Mouse (Mus musculus) kidney, postnatal 10 days (tissue): ENCODE results near the gene Zzef1.

Experiments
- DNase-seq: peaks from one replicate; pipeline ENCODE4 v3.0.0; 2021; ENCODE audit warnings: mixed read lengths

Zzef1 gene

DNA sequence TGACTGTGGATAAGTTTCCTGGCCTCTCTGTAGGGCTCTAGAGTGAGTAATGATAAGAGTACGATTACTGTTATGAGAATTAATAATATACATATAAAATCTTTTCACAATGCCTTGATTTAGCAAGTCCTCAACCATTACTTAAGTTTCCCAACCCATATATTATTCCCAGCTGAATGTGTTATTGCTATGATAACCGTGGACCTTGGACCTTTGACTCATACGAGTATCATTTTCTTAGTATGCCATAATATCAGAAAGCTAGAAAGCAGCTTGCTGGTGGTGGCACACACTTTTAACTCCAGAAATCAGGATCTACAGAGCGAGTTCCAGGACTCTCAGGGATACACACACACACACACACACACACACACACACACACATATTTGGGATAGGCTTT is 12.0 kb downstream of the Zzef1 start:
- DNase-seq = peak; percentile 11

DNA sequence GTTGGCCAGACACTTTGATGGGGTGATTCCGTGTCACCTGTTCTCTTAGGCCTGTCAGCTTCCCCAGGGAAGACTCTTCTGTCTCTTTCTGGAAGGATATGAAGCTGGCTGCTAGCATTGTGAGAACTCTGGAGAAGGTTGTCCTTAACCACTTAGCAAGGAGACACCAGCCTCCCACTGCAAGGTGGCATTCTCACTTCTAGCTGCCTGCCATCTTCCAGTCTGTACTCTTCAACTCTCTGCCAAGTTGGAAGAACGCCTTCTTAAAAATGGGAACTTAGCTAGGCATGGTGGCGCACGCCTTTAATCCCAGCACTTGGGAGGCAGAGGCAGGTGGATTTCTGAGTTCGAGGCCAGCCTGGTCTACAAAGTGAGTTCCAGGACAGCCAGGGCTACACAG is 17.7 kb downstream of the Zzef1 start:
- no peak for DNase-seq

DNA sequence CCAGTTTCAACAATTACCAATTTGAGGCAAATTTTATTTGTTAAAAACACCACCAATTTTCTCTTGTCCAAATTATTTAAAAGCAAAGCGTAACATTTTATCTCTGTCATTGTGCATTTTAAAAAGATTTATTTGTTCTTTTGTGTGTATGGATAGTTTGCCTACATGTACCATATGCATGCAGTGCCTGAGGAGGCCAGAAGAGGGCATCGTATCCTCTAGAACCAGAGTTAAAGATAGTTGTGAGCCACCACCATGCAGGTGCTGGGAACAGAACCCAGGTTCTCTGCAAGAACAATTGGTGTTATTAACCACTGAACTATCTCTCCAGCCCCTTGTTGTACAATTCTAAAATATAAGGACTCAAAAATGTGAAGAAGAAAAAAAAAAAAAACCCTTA is 18.2 kb downstream of the Zzef1 start:
- no peak for DNase-seq

DNA sequence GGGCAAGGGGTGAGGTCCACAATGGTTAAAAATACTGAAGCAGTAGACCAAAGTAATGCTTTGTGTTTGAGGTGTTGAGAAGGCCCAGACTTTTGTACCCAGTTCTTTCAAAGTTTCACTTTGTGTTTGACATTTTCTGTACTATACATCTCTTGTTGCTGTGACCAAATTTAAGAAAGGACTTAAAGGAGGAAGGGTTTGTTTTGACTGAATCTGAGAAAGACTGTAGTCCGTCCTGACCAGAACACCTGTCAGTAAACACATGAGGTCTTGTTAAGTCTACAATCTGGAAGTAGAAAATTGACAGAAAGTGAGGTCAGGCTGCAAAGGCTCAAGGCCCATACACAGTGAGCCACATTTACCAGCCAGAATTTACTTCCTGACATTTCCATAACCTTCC is 20.8 kb downstream of the Zzef1 start:
- no peak for DNase-seq

DNA sequence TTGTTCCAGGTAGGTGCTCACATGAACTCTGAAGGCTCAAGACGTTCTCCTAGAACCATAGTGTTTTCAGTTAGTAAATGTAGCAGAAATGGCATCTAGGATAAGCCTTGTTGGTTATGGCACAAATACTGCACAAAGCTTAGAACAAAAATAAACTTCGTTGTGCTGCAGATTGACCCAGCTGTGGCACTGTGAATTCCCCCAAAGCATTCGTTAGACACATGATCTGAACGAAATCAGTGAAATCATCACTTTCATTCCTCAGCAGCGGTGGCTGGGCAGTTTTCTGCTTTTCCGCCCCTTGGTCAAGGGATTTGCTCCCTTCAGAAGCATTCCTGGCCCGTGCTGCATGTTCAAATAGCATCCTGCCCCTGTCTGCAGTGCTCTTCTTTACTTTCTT is 22.0 kb downstream of the Zzef1 start:
- DNase-seq = no peak

DNA sequence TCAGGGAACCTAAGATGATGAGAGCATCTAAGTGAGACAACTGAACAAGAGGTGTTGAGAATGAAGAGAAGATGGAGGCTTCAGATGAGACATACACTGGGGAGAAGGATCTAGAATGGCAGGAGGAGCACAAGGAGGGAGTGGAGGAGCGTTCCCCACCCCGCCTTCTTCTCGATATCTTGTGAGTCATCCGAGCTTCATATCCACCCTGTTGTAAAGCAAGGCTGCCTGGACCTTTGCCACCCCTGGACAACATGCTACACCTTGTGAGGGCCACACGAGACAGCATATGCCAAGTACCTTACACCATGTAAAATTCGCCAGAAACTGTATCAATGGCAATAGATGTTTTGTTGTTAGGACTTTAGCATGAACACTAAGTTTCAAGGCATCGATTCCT is 25.0 kb downstream of the Zzef1 start:
- DNase-seq = no peak

DNA sequence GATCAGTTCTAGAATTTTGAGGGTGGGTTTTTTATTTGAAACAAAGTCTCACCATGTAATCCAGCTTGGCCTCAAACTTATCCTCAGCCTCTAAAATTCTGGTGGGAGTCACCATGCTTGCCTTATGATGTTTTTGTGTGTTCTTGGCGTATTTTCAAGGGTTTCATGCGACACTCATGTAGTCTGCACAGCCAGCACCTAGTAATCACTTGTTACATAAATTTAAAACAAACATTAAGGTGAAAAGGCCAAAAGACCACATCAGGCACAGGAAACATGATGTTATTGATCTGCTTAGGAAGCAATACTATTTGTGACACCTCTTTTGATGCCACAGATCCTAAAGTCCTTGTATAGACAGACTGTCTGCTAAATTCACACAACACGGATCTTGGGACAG is 33.8 kb downstream of the Zzef1 start:
- no peak for DNase-seq

DNA sequence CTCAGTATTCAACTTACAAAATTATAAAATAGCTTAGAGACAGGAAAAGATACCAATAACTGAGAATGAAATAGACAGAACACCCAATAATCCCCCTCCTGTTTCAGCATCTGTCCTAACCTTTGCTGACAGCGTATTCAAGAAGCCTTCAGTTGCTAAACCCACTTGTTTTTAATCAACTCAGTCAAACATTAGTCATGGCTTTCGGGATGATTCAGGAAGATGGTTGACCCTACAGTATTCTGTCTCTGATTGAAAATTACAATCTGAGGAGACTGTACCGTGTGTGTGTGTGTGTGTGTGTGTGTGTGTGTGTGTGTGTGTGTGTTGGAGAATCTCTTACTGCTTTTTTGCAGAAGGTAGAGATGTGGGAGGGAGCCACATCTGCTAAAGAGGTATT is 46.7 kb downstream of the Zzef1 start:
- no peak for DNase-seq

DNA sequence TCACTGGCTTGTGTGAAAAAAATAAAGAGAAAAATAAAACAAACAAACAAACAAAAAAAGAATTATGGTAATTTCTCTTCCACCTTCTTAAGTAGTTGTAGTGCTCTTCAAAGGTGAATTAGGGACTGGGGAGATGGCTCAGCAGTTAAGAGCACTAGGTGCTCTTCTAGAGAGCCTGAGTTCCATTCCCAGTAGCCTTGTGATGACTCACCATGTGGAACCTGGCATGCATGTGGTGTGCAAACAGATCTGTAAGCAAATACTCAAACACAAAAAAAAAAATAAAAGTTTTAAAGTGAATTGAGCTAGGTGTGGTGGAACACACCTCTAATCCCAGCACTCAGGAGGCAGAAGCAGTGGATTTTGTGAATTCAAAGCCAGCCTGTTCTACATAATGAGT is 47.5 kb downstream of the Zzef1 start:
- no peak for DNase-seq

DNA sequence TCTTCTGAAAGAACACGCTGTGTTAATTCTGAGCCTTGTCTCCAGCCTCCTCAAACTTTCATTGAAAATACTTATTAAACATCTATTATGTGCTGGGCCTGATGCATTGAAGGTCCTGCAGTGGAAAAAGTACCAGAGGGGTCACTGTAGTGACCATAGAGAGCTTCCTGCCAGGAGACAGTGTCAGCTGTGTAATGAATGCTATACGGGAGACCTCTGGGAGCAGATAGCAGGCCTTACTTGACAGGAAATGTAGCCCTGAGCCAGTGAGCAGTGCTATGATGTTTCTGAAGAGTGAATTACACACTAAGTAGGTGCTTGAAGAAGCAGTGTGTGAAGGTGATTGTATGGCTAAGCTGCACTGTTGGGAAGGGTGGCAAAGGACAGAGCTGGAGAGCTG is 49.5 kb downstream of the Zzef1 start:
- DNase-seq = no peak

DNA sequence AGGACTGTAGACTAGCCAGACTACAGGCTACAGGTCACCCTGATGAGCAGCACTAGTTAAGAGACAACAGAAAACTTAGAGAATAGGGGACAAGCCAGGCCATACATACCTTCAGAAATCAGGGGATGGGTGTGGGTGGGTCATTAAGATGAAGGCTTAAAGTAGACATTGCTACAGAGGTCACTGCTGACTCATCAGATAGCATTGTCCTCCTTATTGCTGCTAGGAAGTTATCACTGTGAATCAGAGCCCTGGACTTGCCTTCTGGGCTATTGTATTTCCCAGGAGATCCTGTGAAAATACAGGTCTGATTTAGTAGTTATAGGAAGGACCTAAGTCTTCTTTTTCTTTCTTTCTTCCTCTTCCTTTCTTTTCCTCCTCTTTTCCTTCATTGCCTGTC is 50.7 kb downstream of the Zzef1 start:
- no peak for DNase-seq

DNA sequence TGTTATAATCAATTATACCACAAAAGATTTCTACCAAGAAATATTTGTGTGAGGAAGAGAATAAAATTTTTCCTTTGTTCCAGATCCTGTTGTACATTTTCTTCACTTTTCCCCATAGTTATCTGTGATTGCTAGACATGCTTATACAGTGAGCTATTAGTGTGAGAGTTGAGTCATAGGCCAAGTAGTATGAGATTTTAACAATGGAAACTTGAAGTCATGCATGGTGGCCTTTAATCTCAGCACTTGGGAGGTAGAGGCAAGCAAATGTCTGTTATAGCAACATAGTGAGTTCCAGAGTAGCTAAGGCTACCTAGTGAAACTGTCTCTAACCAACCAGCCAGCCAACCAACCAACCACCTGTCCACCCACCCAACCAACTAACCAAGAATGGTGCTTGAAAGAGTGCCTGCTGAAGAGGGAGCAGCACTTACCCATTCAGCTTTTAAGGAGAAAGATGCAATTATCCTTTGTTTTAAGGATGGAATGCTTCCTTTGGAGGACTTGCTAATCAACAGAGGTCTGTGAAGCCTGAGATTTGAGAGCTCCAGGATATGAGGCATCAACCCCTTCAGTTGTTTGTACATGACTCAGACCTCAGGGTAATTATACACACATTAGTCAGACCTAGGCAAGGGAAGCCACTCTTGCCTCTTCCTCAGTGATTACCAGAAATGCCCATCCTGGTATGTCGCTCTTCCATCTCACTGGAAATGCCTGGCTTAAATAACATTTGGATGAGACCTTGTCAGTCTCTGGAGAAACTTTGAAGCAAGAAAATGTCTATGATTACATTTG is 52.0 kb downstream of the Zzef1 start:
- no peak for DNase-seq

DNA sequence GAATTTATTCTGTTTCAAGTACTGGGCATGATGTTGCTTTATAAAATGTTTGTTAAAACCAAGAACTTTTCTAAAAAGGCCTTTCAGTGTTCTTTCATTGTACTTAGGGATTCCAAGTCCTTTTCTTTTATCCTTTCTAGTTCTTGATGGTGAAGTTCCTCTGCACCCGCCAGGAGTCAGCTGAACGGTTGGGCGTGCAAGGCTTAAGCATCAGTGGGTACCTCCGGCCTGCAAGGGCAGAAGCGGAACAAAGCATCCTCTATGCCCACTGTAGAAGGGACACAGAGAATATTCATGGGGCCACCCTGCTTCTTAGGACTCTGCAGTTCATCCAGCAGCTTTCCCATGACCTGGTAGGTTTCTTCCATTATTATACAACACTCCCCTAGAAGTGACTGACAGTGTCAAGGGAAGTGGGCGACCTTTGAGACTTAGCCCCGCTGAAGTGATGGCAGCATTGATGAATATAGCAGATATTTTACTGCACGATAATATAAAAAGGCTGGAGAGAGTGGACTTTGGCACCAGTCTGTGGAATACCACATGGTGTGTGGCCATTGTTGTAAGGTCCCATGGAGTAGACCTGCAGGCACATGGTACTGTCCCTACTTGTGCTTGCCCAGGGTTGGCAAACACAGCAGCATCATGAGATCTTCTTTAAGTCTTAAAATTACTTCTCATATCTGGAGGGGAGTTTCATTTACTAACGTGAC is 54.5 kb downstream of the Zzef1 start:
- DNase-seq = no peak

DNA sequence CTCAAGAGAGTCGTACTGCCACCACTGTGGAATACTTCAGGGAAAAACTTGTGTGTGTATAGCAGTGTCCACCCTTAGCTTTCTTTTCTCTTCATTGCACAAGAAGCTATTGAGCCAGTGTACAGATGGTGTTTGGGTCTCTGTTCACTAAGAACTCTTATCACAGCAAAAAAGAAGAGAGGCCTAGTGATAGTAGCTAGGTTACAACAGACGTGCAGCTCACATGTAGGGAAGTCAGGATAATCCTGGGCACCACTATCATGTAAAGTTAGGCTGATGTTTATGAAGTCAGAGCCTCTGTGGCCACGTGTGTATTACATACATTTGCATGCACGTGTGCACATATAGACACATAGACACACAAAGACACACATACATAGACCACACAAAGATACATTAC is 55.2 kb downstream of the Zzef1 start:
- no peak for DNase-seq

DNA sequence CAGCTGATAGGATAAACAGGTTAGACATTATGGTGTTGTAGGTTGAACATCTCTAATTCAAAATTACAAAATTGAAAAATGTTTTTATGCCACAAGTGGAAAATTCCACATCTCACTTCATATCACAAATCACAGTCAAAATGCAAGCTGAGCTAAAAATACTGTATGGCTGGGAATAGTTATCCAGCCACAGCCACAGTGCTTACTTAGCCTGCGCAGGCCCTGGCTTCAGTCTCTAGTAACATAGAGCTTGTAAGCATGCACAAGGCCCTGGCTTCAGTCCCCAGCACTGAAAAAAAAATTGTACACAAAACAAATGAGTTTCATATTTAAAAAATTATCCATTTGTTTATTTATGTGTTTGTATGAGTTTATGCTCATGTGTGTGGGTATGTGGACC is 56.1 kb downstream of the Zzef1 start:
- no peak for DNase-seq

DNA sequence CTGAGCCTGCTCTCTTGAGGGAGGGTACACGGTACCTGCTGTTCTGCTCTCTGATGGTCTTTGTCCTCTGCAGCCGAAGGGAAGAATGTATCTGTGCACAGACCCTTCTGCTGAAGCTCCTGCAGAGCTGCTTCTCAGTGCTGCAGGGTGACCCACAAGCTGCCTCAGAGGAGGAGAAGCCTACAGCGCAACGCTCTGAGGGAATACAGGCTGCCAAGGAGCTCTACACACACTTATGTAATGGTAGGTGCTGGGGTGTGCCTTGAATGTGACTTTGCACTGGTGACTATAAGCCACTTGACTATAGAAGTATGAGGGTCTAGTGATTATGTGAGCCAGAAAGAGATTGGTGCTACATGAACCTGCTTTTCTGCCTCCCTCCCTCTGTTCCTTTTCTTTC is 57.1 kb downstream of the Zzef1 start:
- DNase-seq = no peak

DNA sequence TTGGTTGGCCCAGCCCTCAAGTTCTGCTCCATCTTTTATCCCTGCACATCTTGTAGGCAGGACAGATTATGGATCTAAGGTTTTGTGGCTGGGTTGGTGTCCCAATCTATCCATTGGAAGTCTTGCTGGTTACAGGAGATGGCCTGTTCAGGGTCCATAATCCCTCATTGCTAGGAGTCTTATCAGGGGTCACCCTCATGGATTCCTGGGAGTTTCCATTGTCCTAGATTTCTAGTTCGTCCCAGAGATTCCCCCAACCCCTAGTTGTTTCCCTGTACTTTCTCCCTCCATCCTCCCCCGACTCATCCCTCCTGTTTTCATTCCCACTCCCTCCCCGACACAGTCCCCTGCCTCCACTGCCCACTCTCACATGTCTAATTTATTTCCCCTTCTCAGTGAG is 58.2 kb downstream of the Zzef1 start:
- no peak for DNase-seq

DNA sequence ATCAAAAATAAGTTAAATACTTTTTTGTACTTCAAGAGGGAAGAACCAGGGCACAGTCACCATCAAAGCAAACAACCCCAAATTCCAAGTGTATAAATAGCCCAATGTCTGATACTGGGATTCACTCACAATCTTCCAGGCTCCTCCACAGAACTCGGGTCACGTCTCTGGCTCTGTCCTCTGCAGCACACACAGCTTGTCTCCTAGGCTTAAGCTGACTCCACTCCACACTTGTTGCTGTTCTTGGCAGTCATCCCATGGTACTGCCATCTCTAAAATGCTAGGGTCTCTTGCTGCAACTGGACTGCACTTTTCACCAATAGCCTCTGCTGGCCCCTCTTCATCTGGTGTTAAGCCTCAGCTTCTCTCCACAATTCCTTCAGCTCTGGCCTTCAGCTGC is 60.7 kb downstream of the Zzef1 start:
- no peak for DNase-seq

DNA sequence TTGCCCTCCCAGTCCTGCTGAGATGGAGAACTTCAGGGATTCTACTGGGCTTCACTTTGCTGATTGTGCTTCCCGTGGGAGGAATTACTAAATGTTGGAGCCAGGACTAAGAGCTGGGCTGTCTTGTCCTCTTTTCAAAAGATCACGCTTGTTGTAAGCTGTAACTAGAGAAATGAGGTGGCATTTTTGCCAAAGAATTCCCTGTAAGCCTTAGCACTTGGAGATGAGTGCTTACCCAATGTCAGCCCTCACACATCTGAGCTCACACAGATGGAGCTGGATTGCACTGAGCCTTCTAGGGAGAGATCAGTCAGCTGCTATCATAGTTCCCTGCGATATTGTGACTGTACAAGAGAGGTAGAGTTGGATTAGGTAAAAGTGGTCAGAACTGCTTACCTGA is 65.2 kb downstream of the Zzef1 start:
- no peak for DNase-seq

DNA sequence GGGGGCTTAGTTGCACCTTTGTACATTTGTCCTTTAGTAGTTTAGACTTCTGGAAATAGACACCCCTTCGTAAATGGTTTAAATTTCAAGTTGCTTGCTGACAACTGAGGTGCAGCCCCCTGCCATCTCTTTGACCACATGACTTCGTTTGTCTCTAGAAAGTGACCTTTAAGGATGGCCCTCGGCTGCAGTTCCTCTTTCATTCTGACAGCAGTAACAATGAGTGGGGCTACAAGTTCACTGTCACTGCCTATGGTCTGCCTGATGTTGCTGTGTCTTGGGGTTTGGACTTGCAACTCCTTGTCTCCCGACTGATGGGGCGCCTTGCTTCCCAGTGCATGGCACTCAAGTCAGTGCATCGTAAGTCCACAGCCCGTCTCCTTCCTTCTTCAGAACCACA is 70.4 kb downstream of the Zzef1 start:
- no peak for DNase-seq

DNA sequence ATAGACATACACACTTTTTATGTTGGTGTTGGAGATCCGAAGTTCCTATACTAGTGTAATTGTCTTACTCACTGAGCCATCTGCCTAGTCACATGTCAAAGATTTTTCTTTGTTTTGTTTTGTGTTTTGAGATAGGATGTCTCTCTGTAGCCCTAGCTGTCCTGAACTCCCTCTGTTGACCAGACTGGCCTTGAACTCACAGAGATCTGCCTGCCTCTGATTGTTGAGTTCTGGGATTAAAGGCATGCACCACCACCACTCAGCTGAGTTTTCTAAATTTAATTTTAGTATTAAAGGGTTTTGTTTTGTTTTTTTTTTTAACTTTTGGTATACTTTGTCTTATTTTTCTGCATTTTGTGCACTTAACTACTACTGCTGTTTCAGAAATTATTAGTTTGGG is 76.0 kb downstream of the Zzef1 start:
- DNase-seq = no peak

DNA sequence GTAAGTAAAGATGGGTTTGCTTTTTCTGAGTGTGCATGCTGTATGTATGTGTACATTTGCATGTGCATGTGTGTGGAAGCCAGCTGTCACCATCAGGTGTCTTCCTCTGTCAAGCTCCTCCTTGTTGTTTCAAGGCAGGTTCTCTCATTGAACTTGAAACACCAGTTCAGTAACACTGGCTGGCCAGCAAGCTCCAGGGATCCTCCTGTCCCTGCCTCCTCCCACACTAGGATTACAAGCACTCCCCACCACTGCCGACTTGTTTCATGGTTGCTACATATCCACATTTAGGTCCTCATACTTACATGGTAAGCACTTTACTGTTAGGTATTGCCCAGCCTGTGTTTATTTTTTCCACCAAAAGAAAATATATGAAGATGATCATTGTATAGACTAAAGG is 96.6 kb downstream of the Zzef1 start:
- DNase-seq = no peak

DNA sequence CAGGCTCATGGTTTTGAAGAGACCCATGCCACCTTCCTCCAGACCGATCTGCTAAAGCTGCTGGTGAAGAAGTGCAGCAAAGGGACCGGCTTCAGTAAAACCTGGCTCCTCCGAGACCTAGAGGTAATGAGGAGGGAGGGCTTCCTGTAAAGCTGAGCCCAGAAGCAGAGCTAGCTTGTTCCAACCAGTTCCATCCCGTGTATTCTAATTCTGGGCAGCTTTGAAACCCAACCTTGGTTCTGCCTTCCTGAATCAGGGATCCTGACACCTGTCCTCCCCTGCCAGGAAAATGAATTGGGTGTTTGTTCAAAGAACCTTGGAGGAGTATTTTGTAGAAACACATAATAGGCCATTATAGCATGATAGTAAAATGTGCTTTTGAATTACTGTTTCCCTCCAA is 112.4 kb downstream of the Zzef1 start:
- peak; percentile 22 for DNase-seq

DNA sequence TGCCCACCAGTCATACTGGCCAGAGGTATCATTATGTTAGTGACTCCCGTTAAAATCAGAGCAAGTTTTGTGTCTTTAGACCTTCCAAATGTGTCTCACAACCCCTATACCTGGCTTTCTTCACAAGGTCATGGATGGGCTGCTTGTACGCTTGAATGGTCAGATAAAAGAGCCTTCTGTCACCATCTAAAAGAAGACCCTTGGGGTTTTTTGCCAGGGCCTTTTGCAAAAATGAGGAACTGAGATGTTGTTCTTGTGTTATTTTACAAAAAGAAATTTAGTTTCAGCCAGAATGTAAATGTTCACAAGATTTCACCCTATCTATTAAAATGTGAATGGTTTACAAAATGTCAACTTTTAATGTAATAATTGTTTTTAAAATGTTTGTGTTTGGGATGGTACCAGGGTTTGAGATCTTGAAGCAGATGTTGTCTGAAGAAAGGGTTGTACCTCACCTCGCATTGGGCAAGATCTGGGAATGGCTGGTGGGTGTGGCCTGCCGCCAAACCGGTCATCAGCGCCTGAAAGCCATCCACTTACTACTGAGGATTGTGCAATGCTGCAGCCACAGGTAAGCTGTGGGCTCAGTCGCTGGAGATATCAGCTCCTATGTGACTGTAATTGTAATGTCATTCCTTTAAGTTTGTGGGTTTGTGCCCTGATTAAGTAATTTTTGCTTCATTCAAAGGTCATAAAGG is 121.4 kb downstream of the Zzef1 start:
- no peak for DNase-seq
